In genomic region chr3:88501366-88502030, GRCm38 (mm10) we compare ENCODE assay signal across 9 mouse cellular contexts. TPM values are rescaled to one million over a fixed set of nuclear protein-coding genes. Genes with fewer than 3 reads are reported as not detected.
DNase-seq lines count a peak whose midpoint lies in the region; ATAC-seq and TF ChIP-seq lines count a peak whose summit lies in the region.
"Had no signal": no experiment of that assay in that cellular context is flagged by ENCODE, and none has a peak within 500 bp of the region (broad histone marks: within the 10 kb centered on the region; RNA-seq: fewer than 3 reads in every experiment).

No protein-coding gene starts in this region.

- no peak for DNase-seq in gastrocnemius, adult 2 months
- DNase-seq in gastrocnemius, adult 8-10 months (ENCODE audit: low spot score in 2 of 2), result no peak
- peak; percentile 71 for DNase-seq in NIH3T3 (ENCODE audit: low read depth)
- DNase-seq in testis, postnatal 10 days (ENCODE audit: low spot score), result no peak
- DNase-seq in layer of hippocampus, postnatal 36 days, result no peak
- DNase-seq: gastrocnemius, postnatal 25 days had no signal

- H3K27me3 ChIP-seq in heart, embryonic 14.5 days (ENCODE audit: control insufficient read depth, insufficient read depth, low read length), result no peaks in the 10 kb centered on the region
- H3K27me3 ChIP-seq in liver, embryonic 16.5 days (ENCODE audit: control insufficient read depth, insufficient read depth, low read depth, low read length), result no peaks in the 10 kb centered on the region

- peaks cover 15 to 35% of the 10 kb centered on the region in 2 experiments for H3K4me1 ChIP-seq in heart, embryonic 14.5 days (ENCODE audit: control insufficient read depth in 2 of 2, insufficient read depth in 2 of 2, low read length in 2 of 2)
- peaks cover 60% of the 10 kb centered on the region for H3K4me1 ChIP-seq in liver, embryonic 16.5 days (ENCODE audit: control insufficient read depth, low read depth, low read length)

- intact Hi-C loops in gastrocnemius, adult 2 months (cut with DNase I), result loop anchor here (2.0 kb wide), 1 partner anchor 13 kb away; no protein-coding TSS in a partner anchor

- peak overlapping the region; percentile 93 for H3K9ac ChIP-seq in heart, embryonic 14.5 days (ENCODE audit: low read length)
- H3K9ac ChIP-seq in liver, embryonic 16.5 days (ENCODE audit: low read depth, low read length), result peak overlapping the region; percentile 90

- no peak for TF ChIP-seq CTCF in gastrocnemius, adult 2 months (IDR thresholded peaks at IDR 0.05)

- H3K9me3 ChIP-seq in heart, embryonic 14.5 days (ENCODE audit: control insufficient read depth, low read length), result no peaks in the 10 kb centered on the region
- H3K9me3 ChIP-seq in liver, embryonic 16.5 days (replicated peaks; ENCODE audit: control insufficient read depth, low read length), result no peaks in the 10 kb centered on the region

- ATAC-seq in heart, embryonic 14.5 days (ENCODE audit: insufficient number of reproducible peaks, insufficient read depth, low FRiP score, low read depth), result no peak
- ATAC-seq in liver, embryonic 16.5 days (ENCODE audit: low read depth), result peak; percentile 33
- ATAC-seq in megakaryocyte progenitor cell, adult 5-6 weeks (replicated peaks; ENCODE audit: poor library complexity), result no peak

- H3K27ac ChIP-seq in gastrocnemius, adult 2 months, result peak overlapping the region; percentile 98
- H3K27ac ChIP-seq in heart, embryonic 14.5 days (replicated peaks in 1 of 2; ENCODE audit: control insufficient read depth in 1 of 2, insufficient read depth in 1 of 2, low read depth in 2 of 2, low read length in 2 of 2), result peak overlapping the region; percentile 74 to 89
- H3K27ac ChIP-seq in liver, embryonic 16.5 days (ENCODE audit: low read length), result peak overlapping the region; percentile 85

- peaks cover 16% of the 10 kb centered on the region for H3K36me3 ChIP-seq in heart, embryonic 14.5 days (ENCODE audit: control insufficient read depth, insufficient read depth, low read length)
- peaks cover 6% of the 10 kb centered on the region; the same call in 1 of the 2 replicates for H3K36me3 ChIP-seq in liver, embryonic 16.5 days (ENCODE audit: control insufficient read depth, insufficient read depth)

- H3K4me3 ChIP-seq in gastrocnemius, adult 2 months, result peak overlapping the region; percentile 86
- peak overlapping the region; percentile 74 to 80 for H3K4me3 ChIP-seq in heart, embryonic 14.5 days (ENCODE audit: control insufficient read depth in 1 of 2, insufficient read depth in 1 of 2, low read depth in 1 of 2, low read length in 2 of 2)
- peak overlapping the region; percentile 93 for H3K4me3 ChIP-seq in liver, embryonic 16.5 days (ENCODE audit: low read depth, low read length)

- WGBS in heart, embryonic 14.5 days, result 56% methylated on average over 6 of the region's 6 CpGs
- WGBS in liver, embryonic 16.5 days (ENCODE audit: insufficient replicate concordance), result 17% methylated on average over 6 of the region's 6 CpGs

- peak overlapping the region; percentile 94 for H3K4me2 ChIP-seq in heart, embryonic 14.5 days (ENCODE audit: low read length)
- peak overlapping the region; percentile 88 for H3K4me2 ChIP-seq in liver, embryonic 16.5 days (ENCODE audit: low read depth, low read length)

RNA-seq across cellular contexts. Expression of gene Lmna, which starts 8.3 kb away (rescaled TPM):
- total RNA-seq in gastrocnemius, adult 2 months (2021), result 10 to 100 TPM; 67.5 to 82.5 TPM
- total RNA-seq in gastrocnemius, adult 8-10 months (2022), result 10 to 100 TPM; 59.0 to 76.0 (median 67.8) TPM
- 76.7 and 84.1 TPM in 2 replicates for polyA plus RNA-seq in heart, embryonic 14.5 days (2014; fragmentation: Nextera tagmentation; extraction: Ambion mirVana)
- polyA plus RNA-seq in liver, embryonic 16.5 days (2015; fragmentation: Nextera tagmentation; extraction: Ambion mirVana), result 123 and 131 TPM in 2 replicates
- 2.3 and 2.6 TPM in 2 replicates for total RNA-seq in megakaryocyte progenitor cell, adult 5-6 weeks (2015)
- total RNA-seq in megakaryocyte progenitor cell, adult 5-6 weeks (2017), result 5.8 and 9.8 TPM in 2 replicates
- total RNA-seq in layer of hippocampus, postnatal 36 days (2021), result 10 to 100 TPM; 32.6 to 34.3 TPM

RNA-seq across cellular contexts. Expression of gene Mex3a, which starts 30.7 kb away (rescaled TPM):
- under 1 TPM; 0.15 to 0.20 TPM for total RNA-seq in gastrocnemius, adult 2 months (2021)
- under 1 TPM; 0.07 to 0.31 (median 0.15) TPM for total RNA-seq in gastrocnemius, adult 8-10 months (2022)
- 9.0 and 11.0 TPM in 2 replicates for polyA plus RNA-seq in heart, embryonic 14.5 days (2014; fragmentation: Nextera tagmentation; extraction: Ambion mirVana)
- 0.44 and 0.53 TPM in 2 replicates for polyA plus RNA-seq in liver, embryonic 16.5 days (2015; fragmentation: Nextera tagmentation; extraction: Ambion mirVana)
- total RNA-seq in megakaryocyte progenitor cell, adult 5-6 weeks (2015), result 3.8 and 3.9 TPM in 2 replicates
- 1.7 and 2.8 TPM in 2 replicates for total RNA-seq in megakaryocyte progenitor cell, adult 5-6 weeks (2017)
- total RNA-seq in layer of hippocampus, postnatal 36 days (2021), result 1 to 10 TPM; 4.0 to 4.4 TPM

RNA-seq across cellular contexts. Expression of gene Sema4a, which starts 40.5 kb away (rescaled TPM):
- total RNA-seq in gastrocnemius, adult 2 months (2021), result 1 to 10 TPM; 1.2 to 1.8 TPM
- 1 to 10 TPM in 2 of 4 experiments, under 1 TPM in 2; 0.48 to 1.2 (median 1.00) TPM for total RNA-seq in gastrocnemius, adult 8-10 months (2022)
- 0.94 and 1.4 TPM in 2 replicates for polyA plus RNA-seq in heart, embryonic 14.5 days (2014; fragmentation: Nextera tagmentation; extraction: Ambion mirVana)
- 27.0 and 29.1 TPM in 2 replicates for polyA plus RNA-seq in liver, embryonic 16.5 days (2015; fragmentation: Nextera tagmentation; extraction: Ambion mirVana)
- 32.7 and 43.1 TPM in 2 replicates for total RNA-seq in megakaryocyte progenitor cell, adult 5-6 weeks (2015)
- 25.9 and 39.4 TPM in 2 replicates for total RNA-seq in megakaryocyte progenitor cell, adult 5-6 weeks (2017)
- total RNA-seq in layer of hippocampus, postnatal 36 days (2021), result 10 to 100 TPM; 34.1 to 36.8 TPM

RNA-seq across cellular contexts. Expression of gene Rab25, which starts 46.6 kb away (rescaled TPM):
- not detected for total RNA-seq in gastrocnemius, adult 2 months (2021)
- not detected for total RNA-seq in gastrocnemius, adult 8-10 months (2022)
- polyA plus RNA-seq in heart, embryonic 14.5 days (2014; fragmentation: Nextera tagmentation; extraction: Ambion mirVana), result 0.30 TPM in 1 of 2 replicates, not detected in the other
- polyA plus RNA-seq in liver, embryonic 16.5 days (2015; fragmentation: Nextera tagmentation; extraction: Ambion mirVana), result 0.32 and 1.1 TPM in 2 replicates
- 0.17 TPM in 1 of 2 replicates, not detected in the other for total RNA-seq in megakaryocyte progenitor cell, adult 5-6 weeks (2015)
- 0.37 TPM in 1 of 2 replicates, not detected in the other for total RNA-seq in megakaryocyte progenitor cell, adult 5-6 weeks (2017)
- total RNA-seq in layer of hippocampus, postnatal 36 days (2021), result under 1 TPM in 1 of 2 experiments, not detected in 1; 0.63 TPM
- total RNA-seq: gastrocnemius, postnatal 25 days had no signal

RNA-seq across cellular contexts. Expression of gene Lamtor2, which starts 51.4 kb away (rescaled TPM):
- total RNA-seq in gastrocnemius, adult 2 months (2021), result 100 to 1,000 TPM in 1 of 2 experiments, 10 to 100 TPM in 1; 70.9 to 104 TPM
- total RNA-seq in gastrocnemius, adult 8-10 months (2022), result 10 to 100 TPM; 83.0 to 95.4 (median 86.1) TPM
- polyA plus RNA-seq in heart, embryonic 14.5 days (2014; fragmentation: Nextera tagmentation; extraction: Ambion mirVana), result 75.6 and 87.5 TPM in 2 replicates
- polyA plus RNA-seq in liver, embryonic 16.5 days (2015; fragmentation: Nextera tagmentation; extraction: Ambion mirVana), result 98.6 and 107 TPM in 2 replicates
- total RNA-seq in megakaryocyte progenitor cell, adult 5-6 weeks (2015), result 42.4 and 46.4 TPM in 2 replicates
- 93.9 and 115 TPM in 2 replicates for total RNA-seq in megakaryocyte progenitor cell, adult 5-6 weeks (2017)
- total RNA-seq in layer of hippocampus, postnatal 36 days (2021), result 100 to 1,000 TPM in 1 of 2 experiments, 10 to 100 TPM in 1; 91.0 to 111 TPM

Comparison
In these comparisons a context has a peak if more than half of its experiments do, and no peak if none do; other contexts are left out.
1. RNA of gene Sema4a, which starts 40.5 kb away (total RNA-seq): 25.9 to 43.1 TPM in megakaryocyte progenitor cell, adult 5-6 weeks and 34.1 to 36.8 TPM in layer of hippocampus, postnatal 36 days; 1.2 to 1.8 TPM in gastrocnemius, adult 2 months and 0.48 to 1.2 TPM in gastrocnemius, adult 8-10 months; every median in the first group is over 4 times any median in the second.
2. Peak in every context shown above with its lines, with median percentiles within 50 percentile points of each other: H3K27ac ChIP-seq and H3K4me3 ChIP-seq.